Mouse (Mus musculus) myocyte (in vitro differentiated cells): Measurements from ENCODE around the gene Napa. TPM values are rescaled to one million over a fixed set of nuclear protein-coding genes. Genes with fewer than 3 reads are reported as not detected.

Source experiments
- H3K27me3 ChIP-seq: one replicate; pipeline ENCODE4 v1.6.1; 2011; ENCODE audit not compliant: control insufficient read depth, insufficient read depth, insufficient read length
- H3K36me3 ChIP-seq: one replicate; pipeline ENCODE4 v1.6.1; 2011; ENCODE audit not compliant: control insufficient read depth, insufficient read depth
- H3K4me2 ChIP-seq: one replicate; pipeline ENCODE4 v1.6.1; 2011; ENCODE audit warnings: low read depth, control low read depth
- H3K4me3 ChIP-seq: one replicate; pipeline ENCODE4 v1.5.1; 2011; ENCODE audit warnings: mild to moderate bottlenecking, control low read depth, moderate library complexity
- H3K79me2 ChIP-seq: one replicate; pipeline ENCODE4 v1.6.1; 2011; ENCODE audit not compliant: control insufficient read depth, insufficient read depth
- H3ac ChIP-seq: one replicate; pipeline ENCODE4 v1.6.1; 2011; ENCODE audit not compliant: control insufficient read depth, insufficient read length
- CEBPB ChIP-seq: IDR thresholded peaks from 2 replicates; pipeline ENCODE4 v1.6.1; 2011; ENCODE audit warnings: mild to moderate bottlenecking, moderate library complexity; ENCODE audit not compliant: poor library complexity, insufficient read depth, severe bottlenecking
- E2F4 ChIP-seq: IDR thresholded peaks from one replicate; pipeline ENCODE4 v1.6.1; 2011; ENCODE audit warnings: mild to moderate bottlenecking, control low read depth, moderate library complexity; ENCODE audit not compliant: insufficient read depth
- MAX ChIP-seq: IDR thresholded peaks from one replicate; pipeline ENCODE4 v1.6.1; 2011; ENCODE audit warnings: low read depth, mild to moderate bottlenecking, control low read depth
- MYOD1 ChIP-seq, 3 experiments: IDR thresholded peaks; one replicate each; pipeline ENCODE4 v1.6.1; 2011; ENCODE audit warnings: control low read depth in 2 of 3, low read depth in 2 of 3, mild to moderate bottlenecking in 2 of 3, moderate library complexity in 1 of 3; ENCODE audit not compliant: insufficient read length in 2 of 3, control insufficient read depth in 1 of 3
- MYOG ChIP-seq, 3 experiments: IDR thresholded peaks; one replicate each; pipeline ENCODE4 v1.6.1; 2011; ENCODE audit warnings: control low read depth in 2 of 3, low read depth in 2 of 3, mild to moderate bottlenecking in 2 of 3; ENCODE audit not compliant: insufficient read length in 2 of 3, control insufficient read depth in 1 of 3, insufficient read depth in 1 of 3
- POLR2A ChIP-seq: IDR thresholded peaks from one replicate; pipeline ENCODE4 v1.6.1; 2011; ENCODE audit warnings: low read depth, mild to moderate bottlenecking, control low read depth, moderate library complexity; ENCODE audit not compliant: insufficient read length
- POLR2AphosphoS2 ChIP-seq: IDR thresholded peaks from one replicate; pipeline ENCODE4 v1.6.1; 2011; ENCODE audit warnings: low read depth, control low read depth; ENCODE audit not compliant: insufficient read length
- REST ChIP-seq: IDR thresholded peaks from one replicate; pipeline ENCODE4 v1.6.1; 2011; ENCODE audit warnings: mild to moderate bottlenecking, control low read depth, moderate library complexity; ENCODE audit not compliant: insufficient read depth, insufficient read length
- SRF ChIP-seq: IDR thresholded peaks from one replicate; pipeline ENCODE4 v1.6.1; 2011; ENCODE audit warnings: low read depth; ENCODE audit not compliant: control insufficient read depth, insufficient read length
- TCF12 ChIP-seq: IDR thresholded peaks from one replicate; pipeline ENCODE4 v1.6.1; 2011; ENCODE audit warnings: mild to moderate bottlenecking, control low read depth; ENCODE audit not compliant: poor library complexity, insufficient read depth, severe bottlenecking
- TCF3 ChIP-seq: IDR thresholded peaks from one replicate; pipeline ENCODE4 v1.6.1; 2011; ENCODE audit warnings: low read depth, control low read depth; ENCODE audit not compliant: insufficient read length
- USF1 ChIP-seq: IDR thresholded peaks from one replicate; pipeline ENCODE4 v1.6.1; 2011; ENCODE audit warnings: low read depth, mild to moderate bottlenecking, control low read depth, moderate library complexity
- polyA plus RNA-seq: library from polyadenylated mRNA; unstranded; fragments of >200 nt; fragmentation: generic; extraction: Trizol; gene quantifications from one replicate; pipeline ENCODE4 v1.2.1, GENCODE M21; 2012; ENCODE audit warnings: missing spikeins

The Napa gene
- polyA plus RNA-seq, 1 experiment = 193 TPM

DNA sequence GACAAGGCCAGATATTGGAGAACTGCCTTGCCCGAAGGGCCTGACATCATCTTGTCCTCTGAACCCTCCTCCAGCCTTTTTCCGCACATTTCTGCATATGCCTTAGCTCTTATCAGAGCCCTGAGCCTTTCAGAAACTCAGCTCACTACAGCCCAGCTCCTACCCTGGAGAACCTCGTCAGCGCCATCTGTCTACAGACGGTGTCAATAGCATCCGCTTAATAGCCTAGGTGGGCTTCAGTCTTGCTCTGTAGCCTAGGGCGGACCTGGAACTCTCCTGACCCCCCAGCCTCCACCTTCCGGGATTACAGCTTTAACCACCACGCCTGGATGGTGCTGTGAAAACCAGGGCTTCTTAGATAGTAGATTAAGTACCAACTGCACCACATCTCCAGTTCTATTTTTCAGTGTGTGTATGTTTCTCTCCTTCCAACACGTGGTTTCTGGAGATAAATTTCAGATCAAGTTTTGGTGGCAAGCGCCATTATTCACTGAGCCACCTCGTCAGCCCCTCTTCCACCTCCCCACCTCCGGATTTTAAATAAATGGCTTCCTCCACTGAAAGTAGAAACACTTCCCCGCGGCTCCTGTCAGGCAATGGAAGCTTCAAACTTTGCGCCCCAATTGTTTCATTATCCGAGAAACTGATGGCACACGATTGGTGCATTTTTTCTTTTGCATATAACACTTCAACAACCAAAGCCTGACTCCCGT, 46.2 kb upstream of the Napa start:
- peaks cover 4% of the 10 kb centered on the region for H3K79me2 ChIP-seq
- H3K36me3 ChIP-seq = no peaks in the 10 kb centered on the region
- no peaks in the 10 kb centered on the region for H3K27me3 ChIP-seq
- no peak overlapping the region for H3ac ChIP-seq
- TF ChIP-seq MYOD1 (IDR thresholded peaks at IDR 0.05; ENCODE audit: control insufficient read depth in 1 of 3, insufficient read length in 2 of 3, low read depth in 2 of 3) (no peak), POLR2AphosphoS2 (peak; percentile 30), TCF3 (no peak), SRF (no peak), E2F4 (no peak)
- H3K4me3 ChIP-seq = peak overlapping the region; percentile 54
- H3K4me2 ChIP-seq = peak overlapping the region; percentile 97

DNA sequence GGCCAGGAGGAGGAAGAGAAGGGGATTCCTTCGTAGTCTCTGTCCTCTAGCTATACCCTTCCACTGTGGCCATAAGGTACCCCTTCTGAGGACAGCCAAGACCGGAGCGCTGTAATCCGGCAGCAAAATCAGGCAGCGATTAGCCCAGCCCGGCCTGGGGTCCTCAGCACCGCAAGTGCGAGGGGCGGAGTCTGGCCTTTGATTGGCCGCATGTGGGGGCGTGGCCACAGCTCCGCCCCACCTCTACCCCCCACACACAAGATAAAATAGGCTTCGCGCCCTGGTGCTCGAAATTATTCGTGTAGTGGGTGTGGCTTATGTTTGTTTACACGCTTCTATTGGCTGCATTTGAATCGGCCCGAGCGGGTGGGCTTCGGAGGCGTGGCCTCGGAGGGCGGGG, 45.6 kb upstream of the Napa start:
- H3K36me3 ChIP-seq = no peaks in the 10 kb centered on the region
- TF ChIP-seq E2F4 (peak; percentile 71), MYOD1 (IDR thresholded peaks at IDR 0.05; ENCODE audit: control insufficient read depth in 1 of 3, insufficient read length in 2 of 3, low read depth in 2 of 3) (no peak), CEBPB (no peak), USF1 (no peak), POLR2A (peak; percentile 59), MYOG (IDR thresholded peaks at IDR 0.05; ENCODE audit: control insufficient read depth in 1 of 3, insufficient read depth in 1 of 3, insufficient read length in 2 of 3, low read depth in 2 of 3) (peak in 1 of 3 experiments; percentile 40), MAX (peak; percentile 12), POLR2AphosphoS2 (peak; percentile 70), SRF (no peak)
- H3ac ChIP-seq = no peak overlapping the region
- H3K4me3 ChIP-seq = peak overlapping the region; percentile 54
- H3K4me2 ChIP-seq = peak overlapping the region; percentile 97
- no peaks in the 10 kb centered on the region for H3K79me2 ChIP-seq
- no peaks in the 10 kb centered on the region for H3K27me3 ChIP-seq

DNA sequence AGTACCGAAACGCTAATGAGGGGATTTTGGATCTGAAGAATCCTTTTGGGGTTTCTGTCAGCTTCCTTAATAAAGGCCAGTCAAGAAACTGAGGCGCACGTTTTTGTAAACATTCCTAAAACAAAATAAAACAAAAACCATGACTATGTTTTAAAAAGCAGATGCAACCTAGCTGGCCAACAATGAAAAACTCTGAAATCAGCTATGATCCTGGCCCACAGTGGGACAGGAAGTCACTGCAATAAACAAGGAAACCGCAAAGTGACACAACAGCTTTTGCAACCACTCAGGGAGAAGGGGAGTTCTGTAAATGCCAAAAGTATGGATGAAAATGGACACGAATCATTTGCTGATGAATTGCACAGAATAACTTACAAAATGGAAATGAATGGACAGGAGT, 45.2 kb upstream of the Napa start:
- Histone ChIP-seq H3K4me3 (peak overlapping the region; percentile 54), H3ac (no peak overlapping the region), H3K4me2 (peak overlapping the region; percentile 73), H3K27me3 (no peaks in the 10 kb centered on the region), H3K36me3 (no peaks in the 10 kb centered on the region), H3K79me2 (no peaks in the 10 kb centered on the region)
- TF ChIP-seq POLR2AphosphoS2 (no peak), TCF3 (no peak), USF1 (no peak), POLR2A (no peak), REST (no peak), MYOG (IDR thresholded peaks at IDR 0.05; ENCODE audit: control insufficient read depth in 1 of 3, insufficient read depth in 1 of 3, insufficient read length in 2 of 3, low read depth in 2 of 3) (no peak), SRF (no peak), MYOD1 (IDR thresholded peaks at IDR 0.05; ENCODE audit: control insufficient read depth in 1 of 3, insufficient read length in 2 of 3, low read depth in 2 of 3) (no peak), CEBPB (no peak), TCF12 (no peak), E2F4 (no peak), MAX (no peak)

DNA sequence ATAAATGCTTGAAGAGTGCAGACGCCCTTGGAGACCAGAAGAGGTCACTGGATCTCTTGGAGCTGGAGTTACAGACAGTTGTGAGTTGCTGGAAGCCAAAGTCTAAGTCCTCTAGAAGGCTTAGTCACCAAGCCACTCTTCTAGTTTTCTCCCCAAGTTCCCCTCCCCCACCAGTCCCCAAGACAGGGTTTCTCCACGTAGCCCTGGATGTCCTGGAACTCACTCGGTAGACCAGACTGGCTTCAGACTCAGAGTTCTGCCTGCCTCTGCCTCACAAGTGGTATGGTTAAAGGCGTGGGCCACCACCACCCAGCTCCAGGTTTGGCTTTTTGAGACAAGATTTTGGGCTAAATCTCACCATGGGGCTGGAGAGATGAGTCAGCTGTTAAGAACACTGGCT, 43.3 kb upstream of the Napa start:
- Histone ChIP-seq H3K36me3 (no peaks in the 10 kb centered on the region), H3ac (no peak overlapping the region), H3K27me3 (no peaks in the 10 kb centered on the region), H3K79me2 (no peaks in the 10 kb centered on the region), H3K4me3 (no peak overlapping the region), H3K4me2 (no peak overlapping the region)
- no peak for TF ChIP-seq TCF12
- no peak for TF ChIP-seq MAX
- TF ChIP-seq POLR2AphosphoS2 = no peak
- TF ChIP-seq MYOD1 (IDR thresholded peaks at IDR 0.05; ENCODE audit: control insufficient read depth in 1 of 3, insufficient read length in 2 of 3, low read depth in 2 of 3) = no peak
- no peak for TF ChIP-seq REST
- no peak for TF ChIP-seq CEBPB
- no peak for TF ChIP-seq TCF3
- no peak for TF ChIP-seq POLR2A
- TF ChIP-seq USF1 = no peak
- TF ChIP-seq SRF = no peak
- TF ChIP-seq E2F4 = no peak
- TF ChIP-seq MYOG (IDR thresholded peaks at IDR 0.05; ENCODE audit: control insufficient read depth in 1 of 3, insufficient read depth in 1 of 3, insufficient read length in 2 of 3, low read depth in 2 of 3) = no peak

DNA sequence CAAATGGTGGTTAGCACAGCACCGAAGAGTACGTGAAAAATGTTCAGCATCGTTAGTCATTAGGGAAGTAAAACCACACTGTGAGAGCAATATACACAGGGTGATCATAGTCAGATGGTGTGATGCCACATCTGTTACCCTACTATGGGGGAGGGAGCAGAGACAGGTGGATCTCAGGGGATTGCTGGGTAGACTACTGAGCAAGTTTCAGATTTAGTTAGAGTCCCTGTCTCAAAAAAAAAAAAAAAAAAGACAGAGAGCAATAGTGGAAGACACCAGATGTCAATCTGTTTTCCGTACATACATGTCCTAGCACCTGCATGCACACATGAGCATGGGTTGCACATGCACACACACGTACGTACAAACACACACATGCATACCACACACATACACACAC, 42.6 kb upstream of the Napa start:
- Histone ChIP-seq H3K4me3 (no peak overlapping the region), H3K27me3 (no peaks in the 10 kb centered on the region), H3K4me2 (no peak overlapping the region), H3ac (no peak overlapping the region), H3K36me3 (no peaks in the 10 kb centered on the region), H3K79me2 (no peaks in the 10 kb centered on the region)
- TF ChIP-seq POLR2A = no peak
- TF ChIP-seq MAX = no peak
- TF ChIP-seq CEBPB = no peak
- TF ChIP-seq REST = no peak
- no peak for TF ChIP-seq TCF3
- no peak for TF ChIP-seq POLR2AphosphoS2
- no peak for TF ChIP-seq MYOD1 (IDR thresholded peaks at IDR 0.05; ENCODE audit: control insufficient read depth in 1 of 3, insufficient read length in 2 of 3, low read depth in 2 of 3)
- no peak for TF ChIP-seq TCF12
- TF ChIP-seq E2F4 = no peak
- no peak for TF ChIP-seq MYOG (IDR thresholded peaks at IDR 0.05; ENCODE audit: control insufficient read depth in 1 of 3, insufficient read depth in 1 of 3, insufficient read length in 2 of 3, low read depth in 2 of 3)
- TF ChIP-seq SRF = no peak
- no peak for TF ChIP-seq USF1
